Mouse (Mus musculus): ENCODE results near the gene Hsf2bp.

Hsf2bp gene

DNA sequence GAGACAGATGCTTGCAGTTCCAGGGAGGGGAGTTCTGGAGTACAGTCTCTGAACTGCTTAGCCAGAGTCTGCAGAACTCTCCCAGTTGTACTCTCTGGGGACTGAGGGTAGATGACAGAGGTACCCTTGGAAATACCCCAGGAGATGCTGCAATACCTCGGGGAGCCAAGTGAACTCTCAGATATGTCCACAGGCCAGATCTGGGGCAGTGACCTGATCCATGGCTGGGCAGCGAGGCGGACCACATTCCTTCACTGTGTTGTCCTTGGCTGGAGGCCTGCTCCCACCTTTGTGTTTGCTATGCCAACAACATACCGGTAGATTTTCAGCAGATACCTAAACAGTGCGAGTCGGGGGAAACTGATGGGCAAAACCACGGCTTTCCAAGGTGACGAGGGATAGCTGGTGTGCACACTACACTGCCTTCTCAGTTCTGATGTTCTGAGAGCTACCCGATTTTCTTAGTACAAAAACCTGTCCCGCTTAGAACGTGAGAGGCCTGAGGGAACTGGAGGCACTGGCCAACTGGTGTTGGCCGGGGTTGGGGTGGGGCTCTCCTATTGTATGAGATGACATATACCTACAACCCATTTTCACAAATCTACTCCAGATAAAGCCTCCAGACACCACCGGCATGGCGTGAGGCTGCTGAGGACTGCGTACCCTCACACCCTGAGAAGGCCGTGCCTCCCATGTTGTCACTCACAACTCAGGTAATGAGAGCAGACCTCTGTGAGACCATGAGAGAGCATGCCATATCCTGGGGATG lies 96.7 kb downstream of the Hsf2bp start:
- in situ Hi-C loops (cut with MboI; ENCODE audit: low sequenced_read_pairs): no loop called here

DNA sequence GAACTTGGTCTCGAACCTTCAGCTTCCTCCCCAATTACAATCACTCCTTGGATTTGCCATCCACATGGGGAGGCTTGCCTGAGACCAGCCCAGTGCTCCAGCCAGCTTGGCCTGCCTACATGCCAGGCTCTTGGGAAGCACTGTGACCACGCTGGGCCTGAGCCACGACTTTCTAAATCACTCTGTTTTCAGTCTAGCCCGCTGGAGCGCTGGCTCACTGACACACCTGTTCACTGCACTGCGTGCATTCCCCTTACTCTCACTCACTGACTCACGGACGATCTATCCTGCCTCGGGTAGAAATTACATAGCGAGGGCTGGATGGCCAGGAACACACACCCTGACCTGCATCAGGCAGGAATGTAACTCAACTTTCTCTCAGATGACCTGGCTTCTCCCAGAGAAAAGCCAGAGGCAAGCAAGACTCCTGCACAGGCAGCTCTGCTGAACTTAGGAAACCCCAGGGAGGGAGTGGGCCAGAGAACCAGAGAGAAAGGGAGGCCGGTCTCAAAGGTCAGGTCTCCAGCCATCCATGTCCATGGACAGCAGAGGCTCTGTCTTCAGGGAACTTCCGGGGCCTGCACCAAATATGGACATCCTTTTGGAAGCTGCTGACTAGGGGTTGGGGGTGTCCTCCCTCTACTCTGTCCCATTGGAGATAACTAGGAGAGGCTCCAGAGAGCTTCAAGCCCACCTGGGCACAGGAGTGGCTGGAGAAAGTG lies 97.4 kb downstream of the Hsf2bp start:
- in situ Hi-C loops (cut with MboI; ENCODE audit: low sequenced_read_pairs): no loop called here

DNA sequence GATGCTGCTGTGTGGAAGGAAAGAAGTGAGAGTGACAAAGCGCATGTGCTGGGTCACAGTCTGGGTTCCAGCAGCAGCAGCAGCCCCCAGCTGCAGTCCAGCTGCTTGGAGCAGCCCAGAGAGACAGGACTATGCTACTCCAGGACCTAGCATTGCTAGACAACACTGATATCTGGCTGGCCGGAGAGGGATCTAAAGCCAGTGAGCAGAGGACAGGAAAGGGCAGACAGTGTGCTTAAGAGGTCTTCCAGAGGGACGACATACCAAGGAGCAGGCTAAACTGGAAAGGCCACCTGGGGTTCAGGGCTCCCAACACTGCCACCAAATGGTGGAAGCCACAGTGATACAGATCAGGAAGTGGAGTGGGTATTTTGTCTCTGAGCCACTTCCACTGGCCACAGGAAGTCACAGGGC lies 99.0 kb downstream of the Hsf2bp start:
- in situ Hi-C loops (cut with MboI; ENCODE audit: low sequenced_read_pairs): no loop called here

DNA sequence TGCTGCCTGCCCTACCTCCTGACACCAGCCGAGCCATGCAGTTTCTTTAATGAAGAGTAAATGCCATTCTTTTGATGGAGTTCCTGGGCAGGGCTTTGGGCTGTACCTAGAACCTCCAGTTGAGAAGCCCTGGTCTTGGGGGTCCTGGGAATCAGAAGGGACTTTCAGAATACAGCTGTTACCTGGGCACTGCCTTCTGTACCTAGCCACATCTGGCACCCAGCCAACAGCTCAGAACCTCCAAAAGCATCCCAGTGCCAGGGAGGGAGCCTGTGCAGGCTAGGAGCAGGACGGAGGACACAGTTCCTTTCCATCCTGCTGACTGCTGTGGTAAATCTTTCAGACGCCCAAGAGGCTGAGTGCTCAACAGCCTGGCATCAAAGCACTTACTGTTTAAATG lies 100.3 kb downstream of the Hsf2bp start:
- in situ Hi-C loops (cut with MboI; ENCODE audit: low sequenced_read_pairs): no loop called here

DNA sequence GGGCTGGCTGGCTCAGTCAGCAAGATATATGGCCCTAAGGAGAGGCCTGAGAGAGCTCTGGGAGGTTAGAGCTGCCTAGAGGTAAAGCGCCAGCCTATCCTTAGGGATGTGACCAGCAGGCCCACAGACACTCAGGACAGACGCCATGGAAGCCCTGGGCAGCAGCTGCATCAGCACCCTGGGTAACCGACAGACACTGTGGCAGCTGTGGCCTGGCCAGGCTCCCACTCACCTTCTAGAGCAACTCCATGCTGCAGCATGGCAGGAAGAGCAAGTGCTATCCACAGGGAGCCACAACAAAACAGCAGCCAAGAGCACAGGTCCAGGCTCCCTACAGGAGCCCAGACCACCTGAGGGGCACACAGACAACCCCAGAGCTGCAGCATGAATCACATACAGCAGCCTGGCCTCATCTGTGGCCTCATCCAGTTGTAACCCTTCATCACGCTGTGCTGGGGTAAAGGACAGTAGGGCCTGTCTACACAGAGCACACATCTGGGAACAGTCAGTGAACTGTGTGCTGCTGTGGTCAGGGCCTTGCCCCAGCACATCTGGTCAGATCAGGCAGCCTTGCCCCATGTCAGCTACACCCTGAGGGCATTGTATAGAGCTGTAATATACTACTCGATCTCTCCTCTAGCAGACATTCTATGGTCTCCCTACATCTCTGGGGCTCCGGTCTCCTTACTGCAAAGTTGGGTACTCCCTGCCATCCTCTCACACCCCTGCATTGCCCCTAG lies 100.9 kb downstream of the Hsf2bp start:
- in situ Hi-C loops (cut with MboI; ENCODE audit: low sequenced_read_pairs): no loop called here

DNA sequence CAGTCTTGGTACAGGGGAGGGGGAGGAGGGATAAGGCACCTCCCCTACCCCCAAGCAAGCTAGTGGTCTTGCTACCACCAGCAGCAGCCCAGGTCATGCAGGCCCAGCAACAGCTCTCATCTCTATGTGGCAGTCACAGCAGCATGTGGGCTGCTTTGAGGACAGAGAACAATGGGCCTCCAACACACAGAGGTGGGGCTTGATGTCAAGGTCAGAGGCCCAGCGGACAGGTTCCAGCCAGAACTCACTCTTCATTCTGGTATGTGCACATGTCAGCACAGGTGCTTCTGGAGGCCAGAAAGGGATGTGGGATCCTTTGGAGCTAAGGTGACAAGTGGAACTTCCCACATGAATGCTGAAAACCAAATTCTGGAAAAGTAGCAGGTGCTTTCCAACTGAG lies 102.2 kb downstream of the Hsf2bp start:
- in situ Hi-C loops (cut with MboI; ENCODE audit: low sequenced_read_pairs): no loop called here

DNA sequence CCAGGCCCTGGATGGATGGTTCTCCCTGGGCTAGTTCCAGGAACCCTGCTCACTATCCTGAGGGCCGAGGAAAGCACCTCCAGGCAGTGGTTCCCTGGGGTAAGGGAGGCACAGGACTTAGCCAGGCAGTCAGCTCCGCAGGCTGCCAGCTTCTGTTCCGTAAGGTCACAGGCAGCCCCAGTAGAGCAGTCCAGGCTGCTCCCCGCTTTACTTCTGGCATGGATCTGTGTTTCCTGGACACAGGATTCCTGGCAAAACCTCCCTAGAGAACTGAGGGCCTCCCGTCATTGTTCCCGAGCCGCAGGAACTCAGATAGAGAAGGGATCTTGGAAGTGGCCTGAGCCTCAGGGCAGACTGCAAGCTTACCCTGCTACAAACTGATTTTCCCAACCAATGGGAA lies 104.7 kb downstream of the Hsf2bp start:
- in situ Hi-C loops (cut with MboI; ENCODE audit: low sequenced_read_pairs): no loop called here

DNA sequence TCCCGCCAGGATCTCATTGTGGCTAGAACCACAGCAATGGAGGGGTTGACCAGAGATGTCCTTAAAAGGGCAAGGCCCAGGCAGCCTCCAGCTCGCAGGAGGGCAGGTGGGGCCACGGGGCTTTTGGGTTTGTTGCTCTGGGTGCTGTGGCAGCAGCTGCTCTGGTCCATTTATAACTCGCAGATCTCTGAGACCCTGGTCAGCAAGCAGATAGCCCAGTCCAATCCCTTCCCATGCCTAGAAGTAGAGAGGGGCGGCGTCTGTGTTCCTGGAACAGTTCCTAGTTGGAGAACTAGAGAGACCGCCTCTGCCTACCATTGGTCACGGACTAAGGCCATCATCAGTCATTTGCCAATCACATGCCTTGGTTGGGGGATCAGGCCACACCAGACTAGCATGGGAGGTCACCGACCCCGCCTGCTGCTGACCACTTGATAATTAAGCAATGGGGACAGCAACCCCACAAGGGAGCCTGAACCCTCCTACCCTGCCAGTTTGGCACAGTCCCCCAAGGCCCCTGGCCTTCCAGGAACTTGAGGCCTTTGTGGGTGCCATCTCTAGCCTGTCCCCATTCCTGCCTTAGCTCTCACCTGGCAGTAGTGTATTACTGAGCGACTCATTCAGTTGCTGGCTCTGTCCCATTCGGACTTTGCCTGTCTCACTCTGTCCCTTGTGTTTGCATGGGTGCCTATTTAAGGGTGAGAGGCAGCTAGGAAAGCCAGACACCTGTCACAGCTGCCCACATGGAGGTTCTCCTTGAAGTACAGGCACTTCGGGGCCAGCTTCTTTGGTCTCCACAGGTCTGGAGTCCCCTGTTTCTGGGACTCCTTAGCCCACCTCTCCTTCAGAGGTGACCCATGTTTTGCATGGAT lies 106.1 kb downstream of the Hsf2bp start:
- in situ Hi-C loops (cut with MboI; ENCODE audit: low sequenced_read_pairs): no loop called here

DNA sequence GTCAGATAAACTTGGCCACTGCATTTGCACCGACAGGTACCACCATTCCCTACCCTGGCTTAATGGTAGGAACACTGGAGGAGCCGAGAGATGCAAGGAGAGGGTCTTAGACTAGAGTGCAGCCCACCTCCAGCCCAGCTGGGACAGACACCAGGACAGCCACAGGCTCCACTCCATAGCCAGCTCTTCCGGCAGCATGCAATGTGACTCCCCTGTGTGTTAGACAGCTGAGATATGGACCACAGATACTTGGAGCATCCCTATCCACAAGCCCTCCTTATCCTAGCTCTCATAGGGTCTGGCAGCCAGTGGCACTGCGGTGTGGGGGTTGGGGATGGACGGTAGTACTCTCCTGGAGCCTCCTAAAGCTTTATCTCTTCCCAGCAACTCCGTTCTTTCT lies 107.1 kb downstream of the Hsf2bp start:
- in situ Hi-C loops (cut with MboI; ENCODE audit: low sequenced_read_pairs): no loop called here

DNA sequence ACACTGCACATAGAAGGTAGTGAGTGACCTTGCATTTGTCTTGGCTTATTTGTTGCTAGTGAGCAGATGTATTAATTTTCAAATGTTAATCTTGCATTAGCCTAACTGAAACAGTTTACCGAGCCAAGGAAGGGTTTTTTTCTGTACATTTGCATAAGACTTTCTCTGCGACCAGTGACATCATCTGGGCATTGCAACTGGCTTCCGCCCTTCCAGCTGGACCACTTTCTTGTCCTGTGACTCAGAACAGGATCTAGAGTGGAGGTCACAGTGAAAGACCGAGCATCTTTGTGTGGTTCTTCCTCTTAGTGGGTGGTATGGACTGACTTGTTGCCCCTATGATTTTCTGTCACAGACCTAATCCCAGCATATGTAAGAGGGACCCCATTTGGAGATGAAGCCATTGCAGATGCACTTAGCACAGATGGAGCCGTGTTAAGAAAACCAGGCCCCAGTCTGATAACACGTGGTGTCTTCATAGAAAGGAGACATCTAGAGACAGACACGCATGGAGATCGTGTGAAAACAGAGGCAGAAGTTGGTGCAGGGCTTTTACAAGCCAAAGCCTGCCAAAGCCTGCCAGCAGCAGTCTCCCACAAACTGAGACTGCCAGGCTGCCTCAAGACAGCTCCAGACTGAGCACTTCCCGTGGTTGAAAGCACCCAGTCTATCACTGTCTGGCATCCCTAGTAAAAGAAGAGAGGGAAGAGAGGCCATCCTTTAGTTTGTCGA lies 108.1 kb downstream of the Hsf2bp start:
- in situ Hi-C loops (cut with MboI; ENCODE audit: low sequenced_read_pairs): no loop called here

DNA sequence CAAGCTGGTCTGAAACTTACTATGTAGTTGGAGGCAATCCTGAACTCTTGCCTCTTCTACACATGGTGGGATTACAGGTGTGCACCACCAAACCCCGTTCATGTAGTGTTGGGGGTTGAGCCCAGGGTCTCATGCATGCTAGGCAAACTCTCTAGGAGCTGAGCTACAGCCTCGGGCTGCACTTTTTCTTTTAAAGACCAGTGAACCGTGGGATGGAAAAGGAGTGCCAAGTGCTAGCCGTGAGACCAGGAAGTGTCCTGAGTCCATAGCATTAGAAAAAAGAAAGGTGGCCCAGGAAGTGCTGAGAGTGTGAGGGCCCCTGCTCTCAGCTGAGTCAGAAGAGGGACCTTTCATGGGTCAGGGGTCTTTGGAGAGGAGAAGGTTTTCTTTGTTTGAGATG lies 111.9 kb downstream of the Hsf2bp start:
- in situ Hi-C loops (cut with MboI; ENCODE audit: low sequenced_read_pairs): no loop called here

DNA sequence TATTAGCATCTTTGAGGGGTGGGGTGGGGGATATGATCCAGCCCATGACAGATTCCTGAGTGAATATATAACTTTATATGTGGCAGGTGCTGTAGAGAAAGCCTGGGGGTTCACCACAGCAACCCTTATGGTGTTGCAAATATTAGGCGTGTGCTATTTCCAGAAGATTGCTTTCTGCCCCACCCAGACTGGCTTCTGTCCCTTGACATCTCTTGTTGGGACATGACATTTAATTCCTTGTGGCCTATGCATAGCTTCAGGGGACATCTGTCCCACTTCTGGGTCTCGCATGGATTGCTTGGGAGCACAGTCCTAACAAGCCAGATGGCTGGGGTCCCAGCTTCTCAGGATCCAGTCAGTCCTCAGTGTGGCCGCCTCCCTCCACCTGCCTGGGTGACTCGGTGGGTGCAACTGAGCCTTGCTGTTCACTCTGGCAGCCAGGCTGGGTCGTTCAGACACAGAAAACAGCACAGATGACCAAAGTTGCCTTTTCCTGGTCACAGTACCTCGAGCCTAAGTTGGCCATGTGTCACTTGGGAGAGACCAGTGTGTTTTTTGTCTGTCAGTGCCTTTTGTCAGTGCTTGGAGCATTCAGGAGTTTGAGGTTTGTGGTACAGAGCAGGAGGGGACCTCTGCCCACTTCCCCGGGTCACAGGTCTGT lies 112.7 kb downstream of the Hsf2bp start:
- in situ Hi-C loops (cut with MboI; ENCODE audit: low sequenced_read_pairs): no loop called here

DNA sequence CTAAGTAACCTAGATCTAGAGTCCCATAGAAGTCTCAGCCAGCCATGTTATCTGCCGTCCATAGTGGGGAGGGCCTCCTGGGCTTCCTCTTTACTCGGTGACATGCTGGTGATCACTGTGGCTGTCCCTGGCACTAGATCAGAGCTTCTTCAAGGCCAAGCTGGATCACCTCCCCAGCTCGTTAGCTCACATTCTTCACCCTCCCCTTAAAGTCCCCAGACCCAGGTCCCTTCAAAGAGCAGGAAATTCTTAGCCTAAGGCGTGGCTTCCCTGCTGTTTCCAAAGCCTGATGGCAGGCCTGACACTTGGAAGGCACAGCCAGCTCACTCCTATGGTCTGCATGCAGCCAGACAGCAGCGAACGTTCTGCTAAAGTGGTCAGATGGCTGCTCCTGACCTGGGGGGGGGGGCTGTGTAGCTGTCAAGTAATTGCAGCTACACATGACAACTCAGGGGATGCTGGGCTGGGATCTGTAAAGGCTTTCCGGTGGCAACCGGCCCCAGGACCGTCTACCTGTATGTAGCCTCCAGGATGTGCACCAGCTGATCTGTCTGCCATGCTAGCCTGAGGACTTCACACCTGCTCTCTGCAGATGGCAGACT lies 115.5 kb downstream of the Hsf2bp start:
- in situ Hi-C loops (cut with MboI; ENCODE audit: low sequenced_read_pairs): no loop called here

DNA sequence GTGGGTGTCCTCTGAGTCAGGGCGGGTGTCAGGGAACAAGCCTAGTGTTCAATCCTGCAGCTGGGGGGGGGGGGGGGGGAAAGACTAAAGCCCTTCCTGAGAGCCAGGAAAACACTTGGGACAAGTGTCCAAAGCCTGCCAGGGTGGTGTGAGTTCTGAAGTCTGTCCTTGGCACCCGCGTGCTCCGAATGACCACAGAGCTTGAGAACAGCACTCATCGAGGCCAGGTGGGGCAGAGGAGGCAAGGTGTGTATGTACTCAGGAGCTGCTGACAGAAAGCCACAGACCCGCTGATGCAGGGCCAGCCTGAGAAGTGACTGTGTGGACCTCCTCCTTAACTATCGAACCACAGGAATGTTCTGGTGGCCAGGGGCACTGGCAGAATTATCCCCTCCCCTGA lies 116.5 kb downstream of the Hsf2bp start:
- in situ Hi-C loops (cut with MboI; ENCODE audit: low sequenced_read_pairs): no loop called here

DNA sequence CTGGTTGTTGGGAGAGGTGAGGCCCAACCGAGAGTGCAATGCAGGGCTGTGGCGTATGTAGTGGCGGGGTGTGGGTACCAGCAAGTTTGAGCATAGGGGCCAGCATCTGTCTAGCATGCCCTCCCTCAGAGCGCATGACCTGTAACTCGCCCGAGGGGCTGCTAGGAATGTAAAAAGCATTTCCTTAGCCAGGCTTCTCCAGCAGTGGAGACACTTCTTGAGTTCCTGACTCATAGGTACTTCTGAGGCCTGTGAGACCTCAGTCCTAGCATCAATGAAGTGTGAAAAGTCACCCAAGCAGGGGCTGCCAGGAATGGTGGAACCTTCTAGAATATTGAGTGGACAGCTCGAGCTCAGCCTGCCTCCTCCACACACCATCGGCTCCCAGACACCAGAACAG lies 117.8 kb downstream of the Hsf2bp start:
- in situ Hi-C loops (cut with MboI; ENCODE audit: low sequenced_read_pairs): no loop called here

DNA sequence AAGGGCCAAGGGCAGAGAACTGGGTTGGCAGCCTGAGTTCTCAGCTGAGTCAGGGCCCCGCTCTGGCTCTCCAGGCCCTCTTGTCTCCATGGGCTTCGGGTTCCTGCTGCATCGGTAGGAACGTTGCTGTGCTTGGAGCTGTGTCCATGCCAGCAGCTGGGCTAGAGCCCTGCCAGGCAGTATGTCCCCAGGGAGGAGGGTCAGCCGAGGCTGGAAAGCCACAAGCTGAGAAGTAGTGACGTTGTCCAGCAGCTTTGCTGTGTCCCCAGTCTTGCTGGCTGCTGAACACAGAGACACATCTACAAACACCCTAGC lies 119.7 kb downstream of the Hsf2bp start:
- in situ Hi-C loops (cut with MboI; ENCODE audit: low sequenced_read_pairs): no loop called here

DNA sequence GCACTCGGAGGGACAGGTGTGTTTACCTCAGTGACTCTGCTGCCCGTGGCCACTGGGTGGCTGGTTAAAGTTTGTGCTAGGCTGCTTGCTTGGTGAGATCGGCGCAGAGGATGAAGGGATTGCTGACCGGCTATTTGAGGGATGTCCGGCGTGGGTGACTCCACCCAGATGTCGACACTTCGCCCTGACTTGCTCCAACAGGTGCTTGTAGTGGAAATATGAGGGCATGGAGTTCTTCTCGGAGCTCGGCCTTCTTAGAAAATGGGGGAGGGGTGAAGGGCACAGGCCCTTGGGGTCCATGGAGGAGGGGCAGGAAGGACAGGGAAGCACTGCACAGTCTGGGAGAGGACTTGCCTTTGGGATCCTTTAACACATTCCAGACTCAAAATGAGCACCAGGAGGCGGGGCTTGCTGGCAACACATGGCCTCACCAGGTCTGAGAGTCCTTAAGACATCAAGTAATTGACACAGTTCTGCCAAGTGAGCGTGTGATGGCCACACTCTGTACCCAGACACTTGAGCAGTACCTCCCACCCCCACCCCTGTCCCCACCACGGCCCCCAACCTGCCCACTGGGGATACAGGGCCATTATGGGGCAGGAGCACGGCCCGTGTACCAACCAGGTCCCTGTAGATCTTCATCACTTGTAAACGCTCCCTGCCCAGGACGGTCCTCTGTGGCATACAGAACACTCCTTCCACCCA lies 120.2 kb downstream of the Hsf2bp start:
- in situ Hi-C loops (cut with MboI; ENCODE audit: low sequenced_read_pairs): no loop called here

DNA sequence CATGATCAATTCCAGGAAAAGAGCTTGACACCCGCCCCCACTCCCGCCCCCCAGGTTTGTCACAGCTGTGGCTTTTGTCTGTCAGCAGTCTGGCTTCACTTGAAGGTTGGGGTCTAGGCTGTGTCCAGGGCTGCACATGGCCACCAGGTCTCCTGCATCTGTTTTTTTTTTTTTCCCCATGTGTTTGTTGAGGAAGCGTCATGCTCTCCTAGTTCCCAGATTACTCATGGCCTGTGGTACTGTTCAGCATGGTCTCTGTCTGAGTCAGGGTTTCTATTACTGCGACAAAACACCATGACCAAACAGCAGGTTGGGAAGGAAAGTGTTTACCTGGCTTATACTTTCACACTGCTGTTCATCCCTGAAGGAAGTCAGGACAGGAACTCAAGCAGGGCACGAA lies 121.8 kb downstream of the Hsf2bp start:
- in situ Hi-C loops (cut with MboI; ENCODE audit: low sequenced_read_pairs): no loop called here
